Mouse (Mus musculus) spleen, embryonic (tissue): ENCODE measurements at regions not wholly inside any gene's neighbourhood (a gene's known extent, or its start where the extent isn't known, plus 50 kb on each side); places are given as distances from the start of the nearest gene placed in this dataset.
"Not testable (repeated sequence)": the region's sequence is repeated elsewhere in the genome, so short reads cannot be mapped to it uniquely, and the experiment has no call there.

Experiments
- CTCF ChIA-PET: fragments of 350-600 bp; sonication (Branson Sonifier 250); formaldehyde crosslinking; loops from one replicate; lab custom pipeline; 2022; lab: Charles Lee

DNA sequence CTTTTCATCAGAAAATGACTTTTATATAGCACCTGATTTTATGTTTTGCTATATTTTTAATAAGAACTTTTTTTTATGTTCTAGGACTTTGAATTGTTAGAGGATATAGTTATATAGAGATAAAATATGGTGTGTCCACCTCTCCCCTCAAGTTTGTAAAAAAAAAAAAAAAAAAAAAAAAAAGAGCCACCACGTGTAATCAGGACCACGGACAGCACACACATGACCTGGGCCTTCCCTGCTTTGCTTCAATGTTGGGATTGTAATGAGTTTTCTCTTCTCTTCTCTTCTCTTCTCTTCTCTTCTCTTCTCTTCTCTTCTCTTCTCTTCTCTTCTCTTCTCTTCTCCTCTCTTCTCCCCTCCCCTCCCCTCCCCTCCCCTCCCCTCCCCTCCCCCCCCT, 78.5 kb downstream of the 1700010I14Rik start:
- CTCF ChIA-PET, result not testable (repeated sequence)

DNA sequence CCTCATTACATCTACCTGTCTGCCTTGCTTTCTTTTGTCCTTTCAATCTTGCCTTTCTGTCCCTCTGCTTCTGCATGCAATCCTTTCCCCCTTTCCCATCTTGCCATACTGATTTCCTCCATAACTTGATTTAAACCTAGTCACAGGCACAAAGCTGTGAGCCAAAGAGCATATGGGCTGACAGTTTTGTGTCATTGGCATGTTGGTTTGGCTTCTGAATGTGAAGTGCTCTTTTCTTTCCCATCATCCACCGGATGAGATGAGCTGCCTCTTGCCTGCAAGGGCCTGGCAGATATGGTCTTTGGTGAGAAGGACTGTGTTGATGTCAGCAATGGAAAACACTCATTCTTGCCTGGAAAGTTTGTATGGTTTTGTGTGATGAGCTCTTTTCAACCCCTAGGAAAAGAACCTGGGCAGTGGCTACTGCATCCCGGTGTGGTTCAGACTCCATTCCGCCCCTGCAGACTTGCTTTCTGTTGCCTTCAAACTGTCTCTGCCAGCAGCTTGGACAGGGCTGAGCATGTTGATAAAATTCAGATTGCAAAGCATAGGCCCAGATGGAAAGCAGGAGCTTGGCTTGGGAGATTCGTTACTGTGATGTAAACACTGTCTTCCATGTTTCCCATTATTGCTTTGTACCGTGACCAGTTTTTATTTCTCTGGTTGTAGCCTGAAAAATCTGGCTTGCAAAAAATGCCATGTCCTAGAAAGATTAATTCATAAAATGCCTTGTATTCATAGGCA, 80.9 kb downstream of the 1700010I14Rik start:
- CTCF ChIA-PET, result no interaction called here

DNA sequence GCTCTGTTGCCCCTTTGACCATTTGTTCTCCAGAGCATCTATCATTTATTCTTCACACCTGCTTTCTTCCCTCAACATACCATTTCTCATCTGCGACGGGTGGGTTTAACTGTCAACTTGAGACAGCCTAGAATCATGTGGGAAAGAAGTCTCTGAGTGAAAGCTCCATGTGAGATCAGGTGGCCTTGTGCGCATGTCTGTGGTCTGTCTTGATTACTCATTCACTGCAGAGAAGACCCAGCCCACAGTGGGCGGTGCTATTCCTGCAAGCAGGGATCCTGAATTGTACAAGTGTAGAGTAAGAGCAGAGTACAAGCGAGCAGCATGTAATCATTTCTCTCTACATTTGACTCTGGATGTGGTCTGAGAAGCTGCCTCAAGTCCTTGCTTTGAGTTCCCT, 95.5 kb downstream of the 1700010I14Rik start:
- CTCF ChIA-PET, result no interaction called here

DNA sequence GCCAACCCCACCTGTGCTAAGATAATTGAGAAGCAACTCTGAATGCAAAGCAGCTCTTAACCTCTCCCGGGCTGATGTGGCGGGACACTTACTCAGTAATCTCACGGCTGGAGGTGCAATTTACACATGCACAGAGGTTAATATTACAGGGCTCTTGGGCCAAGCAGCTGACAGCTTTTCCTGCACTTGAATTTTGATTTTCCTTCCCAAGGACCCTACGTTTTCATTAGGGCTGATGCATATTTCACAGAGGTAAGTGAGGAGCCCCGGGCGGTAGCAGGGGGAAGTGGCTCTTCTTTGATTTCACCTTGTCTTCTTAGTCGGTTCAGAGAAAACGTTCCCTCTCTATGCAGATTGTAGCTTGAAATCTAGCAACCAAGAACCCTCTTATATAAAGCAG, 139.7 kb downstream of the 1700010I14Rik start:
- CTCF ChIA-PET, result no interaction called here

DNA sequence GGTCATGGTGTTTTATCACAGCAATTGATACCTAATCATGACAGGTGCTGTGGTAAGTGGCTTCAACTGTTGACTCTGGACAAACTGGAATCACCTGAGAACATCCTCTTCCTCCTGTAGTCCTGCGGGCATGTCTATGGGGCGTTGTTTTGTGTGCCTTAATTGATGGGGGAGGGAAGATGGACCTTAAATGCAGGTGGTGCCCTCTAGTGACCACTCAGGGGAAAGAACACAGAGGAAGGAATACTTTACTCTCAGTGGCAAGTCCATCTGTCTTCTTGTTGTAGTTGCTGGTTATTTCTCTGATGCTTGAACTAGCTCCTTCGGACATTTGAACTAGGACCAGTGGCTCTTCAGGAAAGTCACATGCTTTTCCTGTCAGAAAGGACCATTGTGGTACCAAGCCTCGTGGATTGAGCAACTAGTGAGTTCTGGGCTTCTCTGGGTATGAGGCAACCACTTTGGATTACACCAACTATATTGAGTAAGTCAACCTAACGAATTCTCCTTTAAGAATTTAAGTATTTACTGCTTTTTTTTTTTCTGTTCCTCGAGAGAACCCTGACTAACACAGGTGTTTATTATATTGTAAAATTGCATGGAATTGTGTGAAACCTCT, 157.6 kb downstream of the 1700010I14Rik start:
- CTCF ChIA-PET, result no interaction called here

DNA sequence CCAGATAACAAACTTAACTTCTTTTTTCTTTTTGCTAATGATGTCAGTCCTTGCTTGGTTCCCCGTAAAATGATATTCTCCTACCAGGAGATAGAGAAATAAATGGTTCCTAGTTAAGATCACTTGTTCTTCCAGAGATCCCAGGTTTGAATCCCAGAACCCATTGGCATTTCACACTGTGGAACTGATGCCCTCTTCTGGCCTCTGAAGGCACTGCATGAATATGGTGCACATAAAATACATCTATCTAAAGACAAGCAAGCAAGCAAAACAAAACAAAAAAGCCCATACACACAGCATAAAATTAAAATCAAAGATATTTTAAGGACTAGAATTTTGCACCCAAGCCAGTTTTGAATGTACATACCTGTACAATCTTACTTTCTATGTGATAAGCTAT, 162.5 kb downstream of the 1700010I14Rik start:
- CTCF ChIA-PET, result no interaction called here

DNA sequence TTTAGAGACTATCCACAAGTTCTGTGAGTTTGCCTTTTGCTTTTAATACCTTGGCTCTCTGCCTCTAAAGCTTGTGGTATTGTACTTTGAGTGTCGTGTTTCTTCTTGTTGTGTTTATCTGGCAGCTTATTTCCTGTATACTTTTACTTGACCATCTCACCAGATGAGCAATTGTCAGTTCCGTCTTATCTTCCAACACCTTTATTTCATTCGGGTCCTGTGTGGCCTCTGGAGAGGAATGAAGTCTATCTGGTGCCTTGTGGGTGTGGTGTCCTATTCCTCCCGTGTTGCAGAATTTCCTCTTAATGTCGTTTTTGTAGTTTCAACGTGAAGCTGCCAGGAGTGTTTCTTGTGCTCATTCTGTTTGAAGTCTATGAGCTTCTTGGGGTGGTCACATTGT, 174.0 kb downstream of the 1700010I14Rik start:
- CTCF ChIA-PET, result no interaction called here

DNA sequence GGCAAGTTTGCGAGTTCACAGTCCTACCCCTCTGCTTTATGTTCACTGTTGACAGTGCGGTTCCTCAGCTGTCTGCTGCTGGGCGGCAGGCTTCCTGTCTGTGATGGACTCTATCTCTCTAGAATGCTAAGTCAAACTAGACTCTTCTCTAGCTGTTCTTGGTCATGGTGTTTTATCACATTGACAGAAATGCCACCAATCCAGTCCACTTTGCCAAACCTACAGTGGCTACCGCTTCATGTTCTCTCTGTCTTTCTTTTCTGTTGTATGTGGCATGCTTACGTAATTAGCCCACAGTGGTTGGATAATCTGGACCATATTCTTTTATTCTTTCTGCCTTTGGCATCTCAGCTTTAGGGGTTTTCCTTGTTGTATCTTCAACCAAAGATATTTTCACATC, 174.5 kb downstream of the 1700010I14Rik start:
- CTCF ChIA-PET, result no interaction called here

DNA sequence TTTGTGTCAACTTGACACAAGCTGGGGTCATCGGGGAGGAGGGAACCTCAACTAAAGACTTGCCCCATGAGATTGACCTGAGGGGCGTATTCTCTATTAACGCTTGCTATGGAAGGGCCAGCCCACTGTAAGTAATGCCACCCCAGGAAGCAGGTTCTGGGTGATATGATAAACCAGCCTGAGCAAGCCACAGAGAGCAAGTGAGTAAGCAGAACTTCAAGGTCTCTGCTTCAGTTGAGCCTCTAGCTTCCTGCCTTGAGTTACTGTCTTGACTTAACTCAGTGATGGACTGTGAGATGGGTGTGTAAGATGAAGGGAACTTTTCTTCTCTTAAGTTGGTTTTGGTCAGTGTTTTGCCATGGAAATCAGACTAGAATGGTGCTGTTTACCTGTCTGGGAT, 175.2 kb downstream of the 1700010I14Rik start:
- CTCF ChIA-PET, result no interaction called here

DNA sequence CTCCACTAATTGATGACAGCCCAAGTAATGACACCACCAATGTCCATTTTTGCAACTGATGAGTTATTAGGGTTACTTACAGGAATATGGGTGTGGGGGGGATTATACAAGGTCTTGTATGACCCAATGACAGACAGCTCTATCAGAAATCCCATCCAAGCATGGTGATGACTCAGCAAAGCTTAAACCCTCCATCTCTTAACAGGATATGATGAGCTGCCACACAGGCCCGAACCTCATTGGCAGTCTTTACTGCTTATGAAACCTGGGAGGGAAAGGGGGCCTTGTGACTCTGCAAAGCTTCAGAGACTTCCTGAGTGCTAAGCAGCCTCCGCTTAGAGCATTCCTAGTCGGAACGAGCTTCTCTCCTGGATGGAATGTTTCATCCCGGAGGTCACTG, 176.4 kb downstream of the 1700010I14Rik start:
- CTCF ChIA-PET, result no interaction called here

DNA sequence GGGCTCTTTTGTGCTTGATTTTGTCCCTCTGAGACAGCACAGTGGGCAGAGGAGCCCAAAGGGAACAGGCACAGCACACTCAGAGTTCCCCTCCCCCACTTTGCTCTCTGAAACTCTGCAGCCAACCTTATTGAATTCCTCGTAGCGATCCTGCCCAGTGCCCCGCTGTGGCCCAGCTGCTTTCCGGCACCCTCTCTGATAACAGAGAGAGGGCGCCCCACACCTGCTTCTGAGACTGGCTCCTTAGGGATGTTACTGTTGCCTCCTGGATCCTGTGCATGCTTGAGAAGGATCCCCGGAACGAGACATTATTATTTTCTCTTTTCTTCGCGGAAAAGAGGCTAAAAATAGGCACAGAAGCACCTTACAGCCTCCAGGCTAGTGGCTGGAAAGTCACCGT, 179.0 kb downstream of the 1700010I14Rik start:
- CTCF ChIA-PET, result no interaction called here

DNA sequence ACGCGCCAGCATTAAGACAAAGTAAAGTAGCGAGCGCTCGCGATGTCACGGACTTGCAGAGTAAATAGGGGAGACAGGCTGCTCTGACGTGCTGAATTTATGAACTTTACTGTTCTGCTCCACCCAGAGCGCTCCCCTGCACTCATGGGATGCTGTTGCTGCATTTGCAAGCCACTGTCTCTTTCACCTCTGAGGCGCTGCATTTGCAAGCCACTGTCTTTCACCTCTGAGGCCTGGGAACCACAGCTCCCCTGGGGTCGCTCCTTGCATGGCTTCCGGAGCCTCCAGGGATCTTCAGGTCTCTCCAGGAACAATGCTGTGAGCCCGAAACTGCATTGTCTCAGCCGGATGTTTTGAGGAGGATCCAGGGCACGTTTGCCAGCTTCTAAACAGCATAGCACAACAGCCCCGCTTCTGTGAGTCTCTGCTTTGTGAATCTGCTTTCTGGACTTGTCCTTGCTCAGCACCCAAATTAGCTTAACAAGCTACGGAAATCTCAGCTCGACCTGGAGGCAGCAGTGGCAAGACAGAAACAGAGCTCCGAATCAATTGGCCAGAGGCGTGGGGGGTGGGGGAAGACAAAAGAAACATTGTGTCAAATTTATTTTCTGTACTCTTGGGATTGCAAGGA, 179.6 kb downstream of the 1700010I14Rik start:
- CTCF ChIA-PET, result no interaction called here

DNA sequence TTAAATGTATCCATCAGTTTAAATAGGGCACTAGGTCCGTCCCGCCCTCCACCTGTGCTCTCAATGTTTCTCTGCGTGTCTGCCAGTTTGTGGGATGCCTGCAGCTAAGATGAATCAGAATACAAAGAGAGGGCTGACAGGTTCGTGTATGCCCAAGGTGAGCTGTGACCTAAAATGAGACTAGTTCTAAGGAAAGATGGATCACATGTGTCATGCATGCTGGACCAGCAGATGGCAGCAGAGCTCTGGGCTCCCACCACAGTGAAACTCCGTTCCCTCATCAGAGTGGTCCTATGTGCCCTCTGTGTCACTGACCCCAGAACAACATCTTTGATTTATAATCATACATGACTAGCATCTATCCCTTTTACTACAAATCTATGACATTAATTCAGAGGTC, 180.3 kb downstream of the 1700010I14Rik start:
- CTCF ChIA-PET, result no interaction called here

DNA sequence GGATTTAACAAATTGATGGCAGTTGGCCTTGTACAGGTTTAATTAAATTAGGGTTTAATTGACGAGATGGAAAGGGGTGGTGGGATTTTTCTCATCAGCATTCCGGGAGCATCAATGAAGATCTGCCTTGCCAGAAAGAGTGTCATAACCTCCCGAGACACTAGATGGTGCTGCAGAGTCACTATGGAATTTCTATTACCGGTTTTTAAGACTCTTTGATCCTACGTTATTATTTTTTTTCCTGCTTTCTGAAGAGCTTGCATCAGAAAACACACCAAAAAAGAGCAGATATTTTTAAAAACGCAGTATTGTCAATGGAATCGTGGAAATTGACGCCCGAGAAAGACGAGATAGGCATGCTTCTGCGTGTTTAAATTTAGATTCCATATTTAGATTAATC, 181.2 kb downstream of the 1700010I14Rik start:
- CTCF ChIA-PET, result no interaction called here

DNA sequence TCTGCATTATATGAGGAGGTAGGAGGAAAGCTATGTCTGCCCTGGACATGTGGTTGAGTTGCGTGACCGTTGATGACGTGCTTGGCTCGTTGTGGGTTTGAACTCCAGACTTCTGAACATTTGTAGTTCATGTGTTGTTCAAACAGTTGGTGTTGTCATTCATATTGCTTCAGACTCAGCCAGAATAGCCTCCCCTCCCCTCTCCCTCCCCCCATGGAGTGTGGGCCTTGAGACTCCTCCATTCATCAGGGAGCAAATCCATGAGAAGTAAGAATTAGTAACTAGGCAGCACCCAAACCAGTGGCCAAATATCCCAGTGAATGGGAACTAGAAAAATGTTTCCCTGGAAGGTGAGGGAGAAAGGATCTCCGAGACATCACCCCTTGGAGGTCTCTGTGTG, 209.0 kb downstream of the 1700010I14Rik start:
- CTCF ChIA-PET, result no interaction called here

DNA sequence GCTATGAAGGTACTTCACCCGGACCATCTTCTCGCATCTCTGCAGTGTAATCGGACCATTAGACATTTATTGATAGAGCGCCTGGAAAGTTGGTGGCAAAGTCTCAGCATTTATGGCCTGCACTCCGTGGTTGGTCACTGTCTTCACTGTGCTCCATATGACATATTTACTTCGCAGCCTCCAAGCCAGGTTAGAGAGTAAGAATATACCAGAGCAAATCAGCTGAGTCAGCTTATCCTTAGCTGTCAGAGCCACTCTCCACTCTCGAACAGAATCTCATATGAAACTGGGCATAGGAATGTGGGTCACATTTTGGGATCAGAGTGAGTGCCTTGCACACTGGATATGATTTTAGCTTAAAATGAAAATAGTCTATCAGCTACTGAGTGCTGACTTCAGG, 212.3 kb downstream of the 1700010I14Rik start:
- CTCF ChIA-PET, result no interaction called here

DNA sequence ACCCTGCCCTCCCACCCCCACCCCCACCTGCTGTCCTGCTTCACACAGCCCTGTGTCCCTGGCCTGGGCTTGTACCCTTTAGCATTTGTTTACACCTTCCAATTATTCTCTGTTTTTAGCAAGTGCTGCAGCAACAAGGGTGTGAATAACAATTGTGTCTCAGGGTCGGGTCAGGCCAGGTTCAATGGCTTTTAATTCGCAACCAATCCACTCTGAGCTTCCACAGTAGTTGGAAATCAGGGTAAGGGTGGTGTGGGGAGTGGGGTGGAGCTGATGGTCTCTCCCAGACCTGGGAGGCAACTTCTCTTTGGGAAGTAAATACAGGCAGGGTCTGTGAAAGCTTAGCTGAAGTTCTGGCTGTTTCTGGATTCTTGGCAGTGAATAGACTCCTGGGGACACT, 214.4 kb downstream of the 1700010I14Rik start:
- CTCF ChIA-PET, result no interaction called here

DNA sequence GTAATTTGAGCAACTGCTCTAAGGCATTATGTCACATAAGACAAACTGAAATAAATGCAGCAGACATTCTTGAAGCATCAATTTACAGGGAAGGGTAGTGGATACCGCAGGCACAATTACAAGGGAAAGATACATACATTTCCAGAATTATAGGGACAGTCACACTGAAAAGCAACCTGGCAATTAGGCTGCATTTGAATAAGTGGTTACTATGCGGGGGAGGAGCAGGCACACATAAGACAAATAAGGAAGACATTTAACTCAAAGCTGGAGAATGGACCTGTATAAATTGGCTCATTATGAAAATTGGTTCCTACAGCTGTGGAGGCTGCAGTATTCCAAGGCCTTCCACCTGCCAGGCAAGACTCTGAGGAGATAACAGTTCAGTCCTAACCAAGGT, 211.2 kb upstream of the Gm17728 start:
- CTCF ChIA-PET, result no interaction called here

DNA sequence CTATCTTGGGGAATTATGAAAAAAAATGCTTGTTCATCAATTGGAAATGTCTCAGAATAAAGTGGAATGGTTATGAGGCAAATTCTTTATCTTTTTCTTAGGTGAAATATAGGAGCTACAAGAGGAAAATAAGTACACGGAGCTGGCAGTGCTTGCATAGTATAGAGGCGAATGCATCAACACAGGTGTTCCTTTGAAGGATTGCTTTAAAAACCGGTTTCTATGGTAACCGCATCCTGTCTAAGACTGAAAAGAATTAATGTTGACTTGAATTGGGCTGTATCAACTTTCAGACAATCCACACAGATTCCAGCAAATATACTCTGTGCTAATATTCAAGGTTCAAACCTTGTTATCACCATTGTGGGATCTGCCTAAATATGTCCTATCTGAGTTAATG, 198.8 kb upstream of the Gm17728 start:
- CTCF ChIA-PET, result no interaction called here

DNA sequence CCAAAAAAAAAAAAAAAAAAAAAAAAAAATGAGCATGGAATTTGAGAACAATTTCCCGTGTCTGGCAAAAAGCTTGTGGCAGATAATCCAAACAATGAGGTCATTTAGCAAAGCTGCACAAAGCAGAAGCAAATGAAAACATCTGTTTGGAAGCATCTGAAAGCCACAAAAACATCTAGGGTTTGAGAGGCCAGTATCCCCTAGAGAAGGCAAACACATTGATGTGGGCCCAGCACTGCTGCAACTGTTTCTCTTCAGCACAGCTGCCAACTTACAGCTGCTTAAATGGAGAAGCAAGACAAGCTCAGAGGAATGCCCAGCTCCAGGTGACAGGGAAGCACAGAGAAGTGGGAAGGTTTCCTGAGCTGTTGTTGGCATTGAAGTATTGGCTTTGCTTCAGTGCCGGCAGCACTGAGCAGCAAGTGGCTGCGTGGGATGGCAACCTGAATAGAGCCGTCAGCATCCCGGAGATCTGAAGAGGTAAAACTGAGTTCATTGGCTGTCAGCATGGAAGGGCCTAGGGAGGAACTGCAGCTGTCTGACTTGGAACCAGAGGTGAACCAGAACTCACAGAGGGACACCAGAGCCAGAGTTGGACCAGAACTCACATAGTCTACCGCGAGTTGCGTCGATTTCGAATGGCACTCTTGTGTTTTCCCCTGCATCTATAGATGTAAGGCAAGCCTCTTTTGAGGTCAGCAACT, 193.8 kb upstream of the Gm17728 start:
- CTCF ChIA-PET, result no interaction called here

DNA sequence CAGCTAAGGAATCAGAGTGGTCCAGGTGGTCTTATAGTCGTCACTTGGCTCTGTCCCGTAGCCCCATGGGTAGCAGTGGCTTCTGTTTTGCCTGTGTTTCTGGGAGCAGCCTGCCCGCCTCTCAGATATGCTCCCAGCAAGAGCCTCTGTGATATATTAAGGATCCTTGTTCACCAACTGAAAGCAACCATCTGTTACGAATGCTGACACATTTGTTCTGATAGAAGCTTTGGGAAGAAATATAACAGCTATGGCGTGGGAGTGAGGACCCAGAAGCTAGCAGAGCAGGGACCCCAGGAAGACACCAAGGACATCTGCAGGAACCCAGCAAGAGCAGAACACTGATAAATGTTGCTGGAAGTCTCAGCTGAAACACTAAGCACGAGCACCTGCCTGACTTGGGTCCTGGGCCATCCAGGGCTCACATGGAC, 186.7 kb upstream of the Gm17728 start:
- CTCF ChIA-PET, result no interaction called here

DNA sequence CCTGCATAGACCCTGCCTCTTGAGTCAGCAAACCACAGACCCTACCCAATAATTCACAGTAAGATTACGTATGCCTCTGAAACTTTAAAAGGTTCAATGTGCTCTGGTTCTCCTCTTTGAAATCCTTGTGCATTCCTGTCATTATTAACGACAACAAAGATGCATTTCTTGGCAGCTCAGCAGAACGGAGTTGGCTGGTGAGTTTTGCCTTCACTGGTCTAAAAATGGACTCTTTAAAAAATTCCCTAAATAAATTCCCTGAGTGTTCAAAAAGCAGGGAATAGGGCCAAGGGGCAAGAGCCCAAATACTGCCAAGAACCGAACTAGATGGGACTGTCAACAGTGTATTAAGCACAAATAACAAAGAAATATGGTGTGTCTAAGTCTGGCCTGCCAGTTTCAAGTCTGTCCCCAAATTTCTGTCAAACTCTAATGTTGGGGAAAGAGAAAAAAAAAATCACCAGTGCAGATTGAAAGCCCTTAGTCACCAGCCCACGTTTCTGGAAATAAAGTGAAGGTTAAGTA, 163.2 kb upstream of the Gm17728 start:
- CTCF ChIA-PET, result no interaction called here
